Mouse (Mus musculus) myocyte (in vitro differentiated cells): Measurements from ENCODE around the gene Tmem50b.

Experiments
- CEBPB ChIP-seq: IDR thresholded peaks from 2 replicates; pipeline ENCODE4 v1.6.1; 2011; ENCODE audit warnings: mild to moderate bottlenecking, moderate library complexity; ENCODE audit not compliant: poor library complexity, insufficient read depth, severe bottlenecking
- E2F4 ChIP-seq: IDR thresholded peaks from one replicate; pipeline ENCODE4 v1.6.1; 2011; ENCODE audit warnings: mild to moderate bottlenecking, control low read depth, moderate library complexity; ENCODE audit not compliant: insufficient read depth
- MAX ChIP-seq: IDR thresholded peaks from one replicate; pipeline ENCODE4 v1.6.1; 2011; ENCODE audit warnings: low read depth, mild to moderate bottlenecking, control low read depth
- MYOD1 ChIP-seq, 3 experiments: IDR thresholded peaks; one replicate each; pipeline ENCODE4 v1.6.1; 2011; ENCODE audit warnings: control low read depth in 2 of 3, low read depth in 2 of 3, mild to moderate bottlenecking in 2 of 3, moderate library complexity in 1 of 3; ENCODE audit not compliant: insufficient read length in 2 of 3, control insufficient read depth in 1 of 3
- MYOG ChIP-seq, 3 experiments: IDR thresholded peaks; one replicate each; pipeline ENCODE4 v1.6.1; 2011; ENCODE audit warnings: control low read depth in 2 of 3, low read depth in 2 of 3, mild to moderate bottlenecking in 2 of 3; ENCODE audit not compliant: insufficient read length in 2 of 3, control insufficient read depth in 1 of 3, insufficient read depth in 1 of 3
- POLR2A ChIP-seq: IDR thresholded peaks from one replicate; pipeline ENCODE4 v1.6.1; 2011; ENCODE audit warnings: low read depth, mild to moderate bottlenecking, control low read depth, moderate library complexity; ENCODE audit not compliant: insufficient read length
- POLR2AphosphoS2 ChIP-seq: IDR thresholded peaks from one replicate; pipeline ENCODE4 v1.6.1; 2011; ENCODE audit warnings: low read depth, control low read depth; ENCODE audit not compliant: insufficient read length
- SRF ChIP-seq: IDR thresholded peaks from one replicate; pipeline ENCODE4 v1.6.1; 2011; ENCODE audit warnings: low read depth; ENCODE audit not compliant: control insufficient read depth, insufficient read length
- TCF3 ChIP-seq: IDR thresholded peaks from one replicate; pipeline ENCODE4 v1.6.1; 2011; ENCODE audit warnings: low read depth, control low read depth; ENCODE audit not compliant: insufficient read length
- USF1 ChIP-seq: IDR thresholded peaks from one replicate; pipeline ENCODE4 v1.6.1; 2011; ENCODE audit warnings: low read depth, mild to moderate bottlenecking, control low read depth, moderate library complexity

- TF ChIP-seq POLR2A (no peak), MYOD1 (IDR thresholded peaks at IDR 0.05; ENCODE audit: control insufficient read depth in 1 of 3, insufficient read length in 2 of 3, low read depth in 2 of 3) (no peak), POLR2AphosphoS2 (no peak), USF1 (no peak), MAX (no peak), E2F4 (no peak), SRF (no peak), CEBPB (no peak), TCF3 (no peak), MYOG (IDR thresholded peaks at IDR 0.05; ENCODE audit: control insufficient read depth in 1 of 3, insufficient read depth in 1 of 3, insufficient read length in 2 of 3, low read depth in 2 of 3) (no peak)
Observed at GRCm38 (mm10) chr16:91599242-91599641, 1.6 kb upstream of the Tmem50b start.
